Mouse (Mus musculus): ENCODE measurements around the gene Tars. TPM values are rescaled to one million over a fixed set of nuclear protein-coding genes. Genes with fewer than 3 reads are reported as not detected.

Gene Tars
- polyA plus RNA-seq, 1 experiment from 2014 or later = 50.0 TPM

- H3K4me2 ChIP-seq (ENCODE audit: low read length) = 0 out of 2 replicates have a peak overlapping the region, but pooled peaks have one; percentile 27
- WGBS = 23% methylated on average over 9 of the region's 9 CpGs
- H3K27ac ChIP-seq (ENCODE audit: low read length) = no peak overlapping the region
- H3K9ac ChIP-seq (ENCODE audit: low read depth, low read length) = no peak overlapping the region
- no peaks in the 10 kb centered on the region for H3K9me3 ChIP-seq (replicated peaks; ENCODE audit: control insufficient read depth, low read length, poor library complexity, severe bottlenecking)
- H3K4me1 ChIP-seq (ENCODE audit: control insufficient read depth, insufficient read depth, low read length) = no peaks in the 10 kb centered on the region
- H3K4me3 ChIP-seq (ENCODE audit: low read depth, low read length) = no peak overlapping the region
- no peak for ATAC-seq
- no peaks in the 10 kb centered on the region for H3K36me3 ChIP-seq (ENCODE audit: control insufficient read depth, insufficient read depth, low read length)
- H3K27me3 ChIP-seq (ENCODE audit: control insufficient read depth, insufficient read depth, low read depth, low read length) = no peaks in the 10 kb centered on the region; the same call in 1 of the 2 replicates
These were observed 7.3 kb upstream of the Tars start for GRCm38 (mm10) chr15:11406769-11407168.

GRCm38 (mm10) chr15:11398676-11399350 is 652 bp downstream of the Tars start:
- H3K4me1 ChIP-seq (ENCODE audit: control insufficient read depth, insufficient read depth, low read length) = peaks cover 14% of the 10 kb centered on the region
- WGBS = 6% methylated on average over 10 of the region's 10 CpGs
- ATAC-seq = no peak
- H3K36me3 ChIP-seq (ENCODE audit: control insufficient read depth, insufficient read depth, low read length) = peaks cover 5% of the 10 kb centered on the region; the same call in 1 of the 2 replicates
- peak overlapping the region; percentile 77 for H3K9ac ChIP-seq (ENCODE audit: low read depth, low read length)
- H3K27ac ChIP-seq (ENCODE audit: low read length) = no peak overlapping the region
- H3K27me3 ChIP-seq (ENCODE audit: control insufficient read depth, insufficient read depth, low read depth, low read length) = no peaks in the 10 kb centered on the region
- peak overlapping the region; percentile 68 for H3K4me2 ChIP-seq (ENCODE audit: low read length)
- H3K9me3 ChIP-seq (replicated peaks; ENCODE audit: control insufficient read depth, low read length, poor library complexity, severe bottlenecking) = no peaks in the 10 kb centered on the region
- H3K4me3 ChIP-seq (ENCODE audit: low read depth, low read length) = peak overlapping the region; percentile 71

- Histone ChIP-seq H3K36me3 (ENCODE audit: control insufficient read depth, insufficient read depth, low read length) (peaks cover 18% of the 10 kb centered on the region), H3K27me3 (ENCODE audit: control insufficient read depth, insufficient read depth, low read depth, low read length) (no peaks in the 10 kb centered on the region), H3K4me1 (ENCODE audit: control insufficient read depth, insufficient read depth, low read length) (peaks cover 14% of the 10 kb centered on the region), H3K4me2 (ENCODE audit: low read length) (no peak overlapping the region), H3K27ac (ENCODE audit: low read length) (no peak overlapping the region), H3K9ac (ENCODE audit: low read depth, low read length) (no peak overlapping the region), H3K4me3 (ENCODE audit: low read depth, low read length) (no peak overlapping the region), H3K9me3 (replicated peaks; ENCODE audit: control insufficient read depth, low read length, poor library complexity, severe bottlenecking) (no peaks in the 10 kb centered on the region)
- no peak for ATAC-seq
- 93% methylated on average over 6 of the region's 6 CpGs for WGBS
These were observed 3.0 kb downstream of the Tars start for GRCm38 (mm10) chr15:11396421-11396820.

DNA sequence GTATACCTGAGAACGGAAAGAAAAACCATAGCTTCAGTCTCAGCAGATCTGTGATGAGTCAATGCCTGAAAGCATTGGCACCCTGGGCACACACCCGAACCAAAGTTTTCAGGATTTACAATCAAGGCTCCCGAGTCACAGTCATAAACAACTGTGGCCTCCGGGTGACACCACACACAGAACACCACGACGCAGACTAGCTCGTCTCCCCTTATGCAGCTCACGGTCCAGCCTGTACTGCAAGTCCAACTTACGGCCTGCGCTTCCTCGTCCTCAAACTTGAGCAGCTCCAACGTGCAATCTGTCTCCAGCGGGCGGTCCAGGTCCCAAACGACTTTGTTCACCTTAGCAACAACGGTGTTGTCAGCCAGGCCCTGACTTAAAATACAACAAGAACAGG is 6.6 kb downstream of the Tars start:
- Histone ChIP-seq H3K4me3 (ENCODE audit: low read depth, low read length) (no peak overlapping the region), H3K27me3 (ENCODE audit: control insufficient read depth, insufficient read depth, low read depth, low read length) (no peaks in the 10 kb centered on the region), H3K4me2 (ENCODE audit: low read length) (no peak overlapping the region), H3K27ac (ENCODE audit: low read length) (no peak overlapping the region), H3K9ac (ENCODE audit: low read depth, low read length) (no peak overlapping the region), H3K4me1 (ENCODE audit: control insufficient read depth, insufficient read depth, low read length) (peaks cover 3% of the 10 kb centered on the region; the same call in 1 of the 2 replicates), H3K36me3 (ENCODE audit: control insufficient read depth, insufficient read depth, low read length) (peaks cover 48% of the 10 kb centered on the region), H3K9me3 (replicated peaks; ENCODE audit: control insufficient read depth, low read length, poor library complexity, severe bottlenecking) (no peaks in the 10 kb centered on the region)
- 94% methylated on average over 16 of the region's 16 CpGs for WGBS
- no peak for ATAC-seq

GRCm38 (mm10) chr15:11383796-11384195 is 15.7 kb downstream of the Tars start:
- 97% methylated on average over 21 of the region's 21 CpGs for WGBS
- no peak overlapping the region for H3K4me3 ChIP-seq (ENCODE audit: low read depth, low read length)
- no peaks in the 10 kb centered on the region for H3K9me3 ChIP-seq (replicated peaks; ENCODE audit: control insufficient read depth, low read length, poor library complexity, severe bottlenecking)
- no peak for ATAC-seq
- peaks cover 35% of the 10 kb centered on the region for H3K36me3 ChIP-seq (ENCODE audit: control insufficient read depth, insufficient read depth, low read length)
- H3K9ac ChIP-seq (ENCODE audit: low read depth, low read length) = no peak overlapping the region
- H3K27ac ChIP-seq (ENCODE audit: low read length) = no peak overlapping the region
- H3K4me1 ChIP-seq (ENCODE audit: control insufficient read depth, insufficient read depth, low read length) = no peaks in the 10 kb centered on the region
- H3K27me3 ChIP-seq (ENCODE audit: control insufficient read depth, insufficient read depth, low read depth, low read length) = no peaks in the 10 kb centered on the region
- no peak overlapping the region for H3K4me2 ChIP-seq (ENCODE audit: low read length)

DNA sequence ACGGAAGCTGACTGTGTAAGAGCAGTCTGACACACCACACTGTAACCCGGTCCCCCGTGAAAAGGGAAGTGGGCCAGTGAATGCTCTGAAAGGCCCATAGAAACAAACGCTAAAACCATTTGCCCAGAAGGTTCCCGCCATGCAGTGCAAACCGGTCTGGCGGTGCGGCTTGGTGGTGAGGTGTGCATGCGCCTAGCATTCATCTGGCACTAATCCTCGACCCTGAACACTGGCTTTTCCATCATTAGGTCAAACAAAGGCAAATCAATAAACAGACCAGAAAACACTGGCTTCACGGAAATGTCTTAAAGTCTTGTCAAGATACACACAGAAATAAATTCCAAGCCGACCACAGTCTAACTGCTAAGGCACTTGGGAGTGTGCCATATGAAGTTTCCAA is 16.9 kb downstream of the Tars start:
- no peaks in the 10 kb centered on the region for H3K27me3 ChIP-seq (ENCODE audit: control insufficient read depth, insufficient read depth, low read depth, low read length)
- H3K4me3 ChIP-seq (ENCODE audit: low read depth, low read length) = no peak overlapping the region
- peaks cover 25% of the 10 kb centered on the region for H3K36me3 ChIP-seq (ENCODE audit: control insufficient read depth, insufficient read depth, low read length)
- no peak overlapping the region for H3K9ac ChIP-seq (ENCODE audit: low read depth, low read length)
- no peaks in the 10 kb centered on the region for H3K4me1 ChIP-seq (ENCODE audit: control insufficient read depth, insufficient read depth, low read length)
- no peak overlapping the region for H3K27ac ChIP-seq (ENCODE audit: low read length)
- no peaks in the 10 kb centered on the region for H3K9me3 ChIP-seq (replicated peaks; ENCODE audit: control insufficient read depth, low read length, poor library complexity, severe bottlenecking)
- 84% methylated on average over 12 of the region's 12 CpGs for WGBS
- no peak for ATAC-seq
- H3K4me2 ChIP-seq (ENCODE audit: low read length) = no peak overlapping the region

DNA sequence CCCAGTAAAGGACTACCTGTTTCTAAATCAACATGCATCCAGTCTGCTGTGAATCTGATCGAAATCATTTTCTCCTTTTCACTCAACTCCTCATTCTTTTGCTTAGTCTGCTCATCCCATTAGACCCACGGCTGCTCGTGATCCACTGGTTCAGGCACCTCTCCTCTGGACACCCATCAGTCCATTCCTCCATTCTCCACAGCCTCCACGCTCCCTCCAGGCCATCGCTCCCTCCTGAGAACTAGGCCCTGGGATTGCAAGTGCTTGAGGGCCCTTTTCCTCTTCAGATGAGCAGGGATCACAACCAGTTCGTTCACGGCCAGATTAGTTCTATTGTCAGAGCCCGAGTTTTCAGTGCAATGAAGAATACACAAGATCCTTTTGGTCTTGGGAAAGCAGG is 18.8 kb downstream of the Tars start:
- Histone ChIP-seq H3K36me3 (ENCODE audit: control insufficient read depth, insufficient read depth, low read length) (peaks cover 11% of the 10 kb centered on the region), H3K4me2 (ENCODE audit: low read length) (no peak overlapping the region), H3K9ac (ENCODE audit: low read depth, low read length) (no peak overlapping the region), H3K27ac (ENCODE audit: low read length) (no peak overlapping the region), H3K4me1 (ENCODE audit: control insufficient read depth, insufficient read depth, low read length) (no peaks in the 10 kb centered on the region), H3K27me3 (ENCODE audit: control insufficient read depth, insufficient read depth, low read depth, low read length) (no peaks in the 10 kb centered on the region), H3K4me3 (ENCODE audit: low read depth, low read length) (no peak overlapping the region), H3K9me3 (replicated peaks; ENCODE audit: control insufficient read depth, low read length, poor library complexity, severe bottlenecking) (no peaks in the 10 kb centered on the region)
- ATAC-seq = 0 out of 2 replicates have a peak, but pooled peaks have one; percentile 6
- WGBS = 72% methylated on average over 8 of the region's 8 CpGs

DNA sequence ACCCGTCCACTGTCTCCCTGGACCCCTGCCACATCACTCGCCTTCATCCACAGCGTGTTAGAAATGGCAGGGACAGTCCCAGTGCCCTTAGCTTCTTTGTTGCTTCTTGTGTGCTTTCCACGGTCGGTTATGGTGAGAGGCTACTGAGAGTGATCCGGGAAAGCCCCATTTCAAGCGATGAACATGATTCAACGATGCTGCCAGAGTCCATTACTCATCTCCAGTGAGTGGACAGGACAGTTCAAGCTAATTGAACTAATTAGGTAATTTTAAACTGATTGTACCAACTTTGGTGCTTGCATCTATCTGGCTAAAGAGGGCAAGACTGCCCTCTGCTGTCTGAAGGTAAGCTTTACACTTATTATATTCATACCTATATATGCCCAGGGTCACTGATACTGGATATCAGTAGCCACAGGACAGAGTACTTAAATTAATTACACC is 19.4 kb downstream of the Tars start:
- Histone ChIP-seq H3K9me3 (replicated peaks; ENCODE audit: control insufficient read depth, low read length, poor library complexity, severe bottlenecking) (no peaks in the 10 kb centered on the region), H3K27me3 (ENCODE audit: control insufficient read depth, insufficient read depth, low read depth, low read length) (no peaks in the 10 kb centered on the region), H3K27ac (ENCODE audit: low read length) (no peak overlapping the region), H3K4me2 (ENCODE audit: low read length) (0 out of 2 replicates have a peak overlapping the region, but pooled peaks have one; percentile 9), H3K36me3 (ENCODE audit: control insufficient read depth, insufficient read depth, low read length) (peaks cover 11% of the 10 kb centered on the region), H3K9ac (ENCODE audit: low read depth, low read length) (no peak overlapping the region), H3K4me3 (ENCODE audit: low read depth, low read length) (no peak overlapping the region), H3K4me1 (ENCODE audit: control insufficient read depth, insufficient read depth, low read length) (no peaks in the 10 kb centered on the region)
- peak; percentile 84 for ATAC-seq
- 41% methylated on average over 8 of the region's 8 CpGs for WGBS

DNA sequence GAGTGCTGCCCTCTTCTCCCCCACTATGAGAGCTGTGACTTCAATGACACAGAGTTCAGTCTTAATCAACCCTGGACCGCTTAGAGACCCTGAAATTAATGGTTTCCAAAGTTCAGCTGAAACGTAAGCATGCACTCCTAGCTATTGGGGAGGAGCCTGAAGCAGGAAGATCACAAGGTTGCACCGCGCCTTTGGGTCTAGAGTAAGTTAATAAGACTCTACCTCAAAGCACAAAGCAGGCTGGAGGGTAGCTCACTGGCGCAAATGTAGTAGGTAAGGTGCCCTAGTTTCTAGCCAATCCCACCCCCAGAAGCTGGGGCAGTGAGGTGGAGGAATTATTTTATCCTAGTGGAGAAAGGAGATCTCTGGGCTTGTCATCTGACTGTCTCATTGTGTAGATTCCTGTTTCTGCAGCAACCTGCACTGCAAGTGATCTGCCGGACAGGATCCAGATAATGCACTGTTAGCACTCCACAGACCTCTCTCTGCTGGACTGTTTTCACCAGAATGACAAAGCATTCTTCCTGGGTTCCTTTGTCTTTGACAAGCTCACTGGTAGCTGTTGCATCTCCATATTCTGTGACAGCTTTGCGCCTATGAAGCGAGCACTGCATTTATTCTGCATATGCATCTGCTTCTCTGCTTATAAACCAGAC is 19.9 kb downstream of the Tars start:
- Histone ChIP-seq H3K4me1 (ENCODE audit: control insufficient read depth, insufficient read depth, low read length) (no peaks in the 10 kb centered on the region), H3K27ac (ENCODE audit: low read length) (no peak overlapping the region), H3K9ac (ENCODE audit: low read depth, low read length) (no peak overlapping the region), H3K4me3 (ENCODE audit: low read depth, low read length) (no peak overlapping the region), H3K36me3 (ENCODE audit: control insufficient read depth, insufficient read depth, low read length) (peaks cover 5% of the 10 kb centered on the region), H3K4me2 (ENCODE audit: low read length) (0 out of 2 replicates have a peak overlapping the region, but pooled peaks have one; percentile 9), H3K27me3 (ENCODE audit: control insufficient read depth, insufficient read depth, low read depth, low read length) (no peaks in the 10 kb centered on the region), H3K9me3 (replicated peaks; ENCODE audit: control insufficient read depth, low read length, poor library complexity, severe bottlenecking) (no peaks in the 10 kb centered on the region)
- ATAC-seq = peak; percentile 43
- WGBS = 80% methylated on average over 8 of the region's 8 CpGs
